Mouse (Mus musculus) bone marrow, adult 2 months (tissue): ENCODE measurements at regions not wholly inside any gene's neighbourhood (a gene's known extent, or its start where the extent isn't known, plus 50 kb on each side); places are given as distances from the start of the nearest gene placed in this dataset.
A peak's percentile ranks its signal among the peaks of the same experiment; 100 is the strongest.
"Not testable (repeated sequence)": the region's sequence is repeated elsewhere in the genome, so short reads cannot be mapped to it uniquely, and the experiment has no call there.

ENCODE experiments used
- H3K27ac ChIP-seq: fragments of 200-500 bp; 2 replicates; pipeline ENCODE4 v1.5.1; 2012; ENCODE audit warnings: low read depth, mild to moderate bottlenecking, control low read depth, inconsistent platforms, low read length; ENCODE audit not compliant: control insufficient read depth, poor library complexity, insufficient read depth
- H3K4me1 ChIP-seq: fragments of 200-500 bp; 2 replicates; pipeline ENCODE4 v1.6.1; 2011; ENCODE audit warnings: low read length; ENCODE audit not compliant: control insufficient read depth, insufficient read depth
- H3K4me3 ChIP-seq: fragments of 200-500 bp; replicated peaks from 2 replicates; pipeline ENCODE3; 2011; ENCODE audit warnings: mild to moderate bottlenecking, low read depth, low read length, control low read depth; ENCODE audit not compliant: control insufficient read depth
- CTCF ChIP-seq: fragments of 200-500 bp; IDR thresholded peaks from 2 replicates; pipeline ENCODE4 v1.5.1; 2011; ENCODE audit warnings: low read length, control low read depth; ENCODE audit not compliant: control insufficient read depth, insufficient read depth
- POLR2A ChIP-seq: fragments of 200-500 bp; IDR thresholded peaks from 2 replicates; pipeline ENCODE4 v1.6.1; 2011; ENCODE audit warnings: low read depth, mild to moderate bottlenecking, control low read depth, low read length, borderline replicate concordance; ENCODE audit not compliant: control insufficient read depth
- WGBS: fragments of 180-500 bp; shearing (Covaris S2); methylation state at CpG from one replicate; pipeline ENCODE4 v1.1.7; 2018; 5-methylcytosine and 5-hydroxymethylcytosine counted together

GRCm38 (mm10) chr5:67487965-67488409, 59.9 kb upstream of the Bend4 start:
- TF ChIP-seq CTCF (no peak), POLR2A (no peak)
- Histone ChIP-seq H3K27ac (no peak overlapping the region), H3K4me1 (no peaks in the 10 kb centered on the region), H3K4me3 (no peak overlapping the region)
- 80% methylated on average over 11 of the region's 11 CpGs for WGBS

GRCm38 (mm10) chr5:67490709-67491108, 62.6 kb upstream of the Bend4 start:
- not testable (repeated sequence) for H3K27ac ChIP-seq, H3K4me1 ChIP-seq, H3K4me3 ChIP-seq
- peak; percentile 8; the same call in 1 of the 2 replicates for TF ChIP-seq CTCF

DNA sequence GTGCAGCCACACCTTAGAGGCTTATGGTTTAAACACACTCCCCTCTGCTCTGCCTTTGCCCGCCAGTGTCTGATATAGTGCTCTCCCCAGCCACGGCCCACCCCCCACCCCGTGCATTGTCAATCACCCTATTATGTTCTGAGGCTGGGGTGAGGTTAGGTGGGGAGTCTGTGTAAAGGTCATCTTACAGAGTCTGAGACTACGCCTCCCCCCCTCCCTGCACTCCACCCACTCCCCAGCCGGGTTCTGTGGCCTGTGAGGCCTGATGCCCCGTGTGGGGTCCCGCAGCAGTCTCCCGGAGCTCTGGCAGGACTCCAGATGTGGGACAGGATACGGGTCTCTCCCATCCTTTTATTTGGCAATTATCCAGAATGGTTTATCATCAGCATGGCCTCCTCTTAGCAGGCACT, 64.8 kb upstream of the Bend4 start:
- no peak overlapping the region for H3K4me3 ChIP-seq
- TF ChIP-seq CTCF (no peak), POLR2A (no peak)
- no peak overlapping the region for H3K27ac ChIP-seq
- WGBS = 77% methylated on average over 9 of the region's 9 CpGs
- no peaks in the 10 kb centered on the region for H3K4me1 ChIP-seq

- TF ChIP-seq POLR2A (no peak), CTCF (no peak)
- no peaks in the 10 kb centered on the region for H3K4me1 ChIP-seq
- WGBS = 84% methylated on average over 7 of the region's 7 CpGs
- no peak overlapping the region for H3K4me3 ChIP-seq
- no peak overlapping the region for H3K27ac ChIP-seq
Observed at GRCm38 (mm10) chr5:67496710-67497109, 68.6 kb upstream of the Bend4 start.

GRCm38 (mm10) chr5:67520251-67520650, 87.4 kb upstream of the Shisa3 start:
- TF ChIP-seq POLR2A (no peak), CTCF (no peak)
- Histone ChIP-seq H3K4me3 (no peak overlapping the region), H3K4me1 (no peaks in the 10 kb centered on the region), H3K27ac (no peak overlapping the region)
- WGBS = 87% methylated on average over 5 of the region's 5 CpGs

DNA sequence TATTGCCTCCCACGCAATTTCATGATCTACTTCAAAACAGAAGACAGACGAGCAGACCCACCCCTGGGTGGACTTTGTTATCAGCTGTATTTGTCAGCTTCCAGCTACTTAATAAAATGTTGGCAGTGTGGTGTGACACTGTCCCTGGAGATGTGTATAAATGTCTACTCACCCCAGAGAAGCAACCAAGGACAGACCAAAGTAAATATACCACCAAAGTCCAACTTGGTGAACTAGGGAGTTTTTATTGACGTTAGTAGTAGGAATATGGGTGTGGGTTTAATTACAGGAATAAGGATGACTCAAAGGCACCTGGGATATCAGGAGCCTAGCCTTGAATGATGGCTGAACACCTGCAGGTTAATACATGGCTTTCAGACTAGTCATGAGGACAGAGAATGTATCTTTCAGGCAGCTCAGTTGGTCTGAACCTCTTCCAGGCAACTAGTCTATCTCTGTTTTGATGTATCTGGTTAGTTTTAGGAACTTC, 86.2 kb upstream of the Shisa3 start:
- Histone ChIP-seq H3K4me1 (no peaks in the 10 kb centered on the region), H3K4me3 (no peak overlapping the region), H3K27ac (no peak overlapping the region)
- TF ChIP-seq CTCF (no peak), POLR2A (no peak)
- WGBS = 77% methylated on average over 3 of the region's 3 CpGs

- Histone ChIP-seq H3K4me3 (no peak overlapping the region), H3K27ac (no peak overlapping the region), H3K4me1 (no peaks in the 10 kb centered on the region; the same call in 1 of the 2 replicates)
- TF ChIP-seq CTCF = no peak
- no peak for TF ChIP-seq POLR2A
- WGBS = 51% methylated on average over 5 of the region's 5 CpGs
Observed at GRCm38 (mm10) chr5:67530149-67530548, 77.5 kb upstream of the Shisa3 start.

- 58% methylated on average over 8 of the region's 8 CpGs for WGBS
- H3K27ac ChIP-seq = no peak overlapping the region
- TF ChIP-seq CTCF (peak; percentile 42), POLR2A (no peak)
- H3K4me1 ChIP-seq = no peaks in the 10 kb centered on the region; the same call in 1 of the 2 replicates
- H3K4me3 ChIP-seq = no peak overlapping the region
Observed at GRCm38 (mm10) chr5:67530957-67531356, 76.7 kb upstream of the Shisa3 start.

DNA sequence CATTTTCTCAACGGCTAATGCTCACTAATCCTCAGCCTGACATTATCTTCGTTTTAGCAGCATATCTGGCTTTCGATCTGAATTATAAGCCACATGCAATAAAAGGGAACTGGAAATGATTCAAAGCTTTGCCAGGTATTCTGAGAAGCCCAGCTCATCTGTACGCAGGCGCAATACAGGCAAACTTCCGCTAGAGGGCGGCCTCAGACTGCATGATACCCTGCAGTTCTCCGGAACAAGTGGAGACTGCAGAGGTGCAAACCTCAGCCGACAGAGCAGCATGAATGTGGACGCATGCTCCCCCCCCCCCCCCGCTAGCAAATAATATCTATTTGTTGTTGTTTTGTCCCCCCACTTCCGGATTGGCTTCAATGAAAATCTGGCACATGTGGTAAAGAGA, 75.3 kb upstream of the Shisa3 start:
- no peak overlapping the region for H3K27ac ChIP-seq
- no peak overlapping the region for H3K4me3 ChIP-seq
- H3K4me1 ChIP-seq = no peaks in the 10 kb centered on the region; the same call in 1 of the 2 replicates
- peak; percentile 90 for TF ChIP-seq CTCF
- TF ChIP-seq POLR2A = no peak
- 2% methylated on average over 12 of the region's 12 CpGs for WGBS
